Mouse (Mus musculus) heart, postnatal 36 days (tissue): ENCODE measurements at regions not wholly inside any gene's neighbourhood (a gene's known extent, or its start where the extent isn't known, plus 50 kb on each side); places are given as distances from the start of the nearest gene placed in this dataset.

Experiments
- DNase-seq, 2 experiments: peaks; one replicate each; pipeline ENCODE4 v3.0.0; 2021 to 2022
- intact Hi-C: fragments of 180-260 bp; cut with DNase I; formaldehyde crosslinking; loops from one replicate; pipeline ENCODE4 v1.15.1; 2025

GRCm38 (mm10) chr8:86364898-86365297, 215.6 kb downstream of the Abcc12 start:
- DNase-seq, result no peak
- intact Hi-C loops, result no loop called here

GRCm38 (mm10) chr8:86360283-86360682, 220.2 kb downstream of the Abcc12 start:
- intact Hi-C loops, result no loop called here
- no peak for DNase-seq

DNA sequence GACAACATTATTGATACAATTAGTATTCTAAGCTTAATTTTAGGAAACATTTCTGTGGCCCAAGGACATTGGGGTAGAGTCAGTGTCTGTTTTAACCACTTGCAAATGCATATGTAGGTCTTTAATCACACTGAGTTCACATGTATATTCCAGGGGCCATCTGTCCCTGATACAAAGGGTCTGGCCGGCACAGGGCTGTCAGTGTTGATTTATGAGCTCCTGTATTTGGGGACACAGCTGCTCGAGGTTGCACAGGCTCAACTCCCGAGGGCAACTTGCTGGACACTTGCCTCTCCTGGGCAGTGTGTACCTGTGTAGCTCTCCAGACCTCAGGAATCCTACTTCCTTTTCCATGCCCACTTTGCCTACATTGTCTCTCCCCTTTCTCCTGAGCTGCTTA, 221.0 kb downstream of the Abcc12 start:
- intact Hi-C loops, result no loop called here
- no peak for DNase-seq

GRCm38 (mm10) chr8:86353816-86354215, 226.7 kb downstream of the Abcc12 start:
- no peak for DNase-seq
- intact Hi-C loops, result no loop called here

DNA sequence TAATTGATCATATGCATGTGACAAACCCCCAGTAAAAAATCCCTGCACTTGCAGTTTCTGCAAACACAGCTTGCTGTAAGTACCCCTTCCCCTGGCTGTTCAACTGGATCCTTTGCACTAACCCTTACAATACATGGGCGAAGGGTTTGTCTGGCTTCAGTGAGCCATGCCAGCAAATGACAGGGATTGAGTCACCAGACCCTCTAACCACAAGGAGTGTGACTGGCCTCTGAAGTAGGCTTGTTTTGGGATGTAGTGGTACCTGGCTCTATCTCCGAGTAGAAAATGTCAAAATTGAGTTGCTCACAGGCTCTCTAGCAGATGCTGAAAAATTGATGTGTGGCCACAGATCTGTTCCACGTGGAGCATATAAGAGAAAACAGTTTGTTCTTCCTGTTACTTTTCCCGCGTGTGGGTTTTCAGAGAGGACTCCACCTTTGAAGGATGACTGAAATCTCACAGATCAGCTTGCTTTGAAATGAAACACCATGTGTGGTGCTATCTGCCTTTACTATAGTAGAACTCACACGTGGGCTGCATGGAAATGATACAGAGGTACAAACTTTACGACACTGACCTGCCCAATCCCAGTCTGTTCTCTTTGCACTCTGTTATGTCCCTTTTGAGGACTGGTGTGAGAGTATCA, 228.8 kb downstream of the Abcc12 start:
- no peak for DNase-seq
- intact Hi-C loops, result no loop called here

DNA sequence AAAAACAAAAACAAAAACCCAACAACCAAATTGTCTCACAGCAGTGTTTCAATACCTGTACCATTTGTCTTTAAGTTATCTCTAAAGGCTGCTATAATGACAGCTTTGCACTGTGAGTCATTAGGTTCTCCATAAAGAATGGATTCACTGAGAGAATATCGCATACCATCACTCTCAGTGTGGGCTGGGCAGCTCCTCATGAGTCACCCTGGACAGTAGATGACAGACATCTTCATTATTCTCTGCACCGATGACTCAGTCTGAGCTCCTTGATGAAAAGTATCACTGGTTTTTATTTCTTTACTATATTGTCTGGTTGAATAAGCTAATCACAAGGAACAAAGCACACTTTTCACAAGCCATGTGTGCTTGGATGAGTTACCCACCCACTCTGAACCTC, 230.4 kb downstream of the Abcc12 start:
- intact Hi-C loops, result no loop called here
- no peak for DNase-seq

DNA sequence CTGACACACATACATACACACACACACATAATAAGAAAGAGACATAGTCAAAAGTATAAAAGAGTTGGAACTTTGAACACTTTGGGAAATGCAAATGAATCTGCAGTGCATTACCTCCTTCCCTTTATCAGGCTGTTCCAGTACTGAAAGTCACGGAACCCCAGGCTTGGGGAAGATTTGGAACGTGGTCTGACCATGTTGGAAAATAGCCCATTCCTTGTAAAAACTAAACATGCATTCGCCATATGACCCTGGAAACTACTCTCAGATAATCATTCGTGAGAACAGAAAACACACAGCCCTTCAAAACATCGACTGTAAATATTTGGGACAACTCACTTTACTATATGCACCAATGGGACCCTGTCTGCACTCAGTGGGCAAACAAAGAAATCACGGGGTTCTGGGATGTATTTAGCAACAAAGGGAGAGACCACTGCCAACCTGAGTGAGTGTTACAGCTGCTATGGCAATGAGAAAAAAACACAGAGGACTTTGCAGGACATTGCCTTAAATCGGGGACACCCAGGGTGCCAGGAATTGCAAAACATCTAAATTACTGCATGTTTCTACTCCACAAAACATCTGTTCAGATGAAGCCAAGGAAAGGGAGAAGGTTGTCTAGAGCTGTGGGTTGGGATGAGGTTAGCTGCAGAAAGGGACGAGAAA, 238.3 kb downstream of the Abcc12 start:
- DNase-seq, result peak in 1 of 2 experiments; percentile 6
- intact Hi-C loops, result no loop called here

DNA sequence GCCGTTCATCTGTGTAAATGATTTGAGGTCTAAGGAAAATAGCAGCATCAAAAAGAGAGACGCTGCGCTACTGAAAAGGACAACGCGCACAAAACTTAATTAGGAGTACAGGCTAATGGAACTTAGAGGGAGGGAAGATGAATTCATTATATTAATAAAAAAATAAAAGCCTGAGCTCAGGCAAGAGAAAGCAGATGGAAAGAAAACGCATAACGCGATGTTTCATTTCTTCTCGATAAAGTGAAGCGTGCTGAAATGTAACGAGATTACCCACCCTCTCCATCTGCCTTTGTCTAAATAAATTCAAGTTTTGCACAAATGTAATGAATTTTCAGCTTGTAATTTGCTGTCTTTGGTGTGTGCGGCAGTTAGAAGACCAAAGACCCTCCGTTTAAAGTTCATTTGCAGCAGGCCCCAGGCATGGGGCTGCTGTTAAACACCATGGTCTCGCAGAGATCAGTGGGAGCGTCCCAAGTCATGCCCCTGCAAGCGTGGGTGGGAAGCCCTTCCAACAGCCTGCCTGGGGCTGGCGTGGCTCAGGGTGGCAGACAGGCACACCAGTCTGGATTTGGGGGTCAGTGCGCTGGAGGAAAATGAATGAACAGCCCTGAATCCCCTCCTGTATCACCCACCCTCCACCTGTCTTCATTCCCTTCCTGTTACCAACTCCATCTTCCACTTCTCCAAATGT, 241.8 kb downstream of the Abcc12 start:
- intact Hi-C loops, result no loop called here
- DNase-seq, result no peak

DNA sequence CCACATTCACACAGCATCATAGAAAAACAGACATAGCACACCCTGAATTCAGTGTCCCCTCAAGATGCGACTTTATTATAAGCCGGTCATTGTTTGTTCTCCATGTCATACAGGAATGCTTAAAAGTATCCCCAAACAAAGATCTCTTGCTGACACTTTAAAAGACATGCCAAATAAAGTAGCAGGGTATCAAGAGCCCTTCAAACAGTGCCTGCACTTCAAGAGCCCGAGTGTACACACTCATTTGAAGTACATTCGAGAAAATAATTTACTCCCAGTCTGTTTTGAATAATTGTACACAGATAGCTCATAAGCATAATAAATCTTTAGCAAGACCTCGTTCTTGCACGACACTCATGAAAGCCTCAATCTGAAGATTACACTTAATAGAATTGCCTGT, 249.1 kb downstream of the Abcc12 start:
- DNase-seq, result no peak
- intact Hi-C loops, result no loop called here

DNA sequence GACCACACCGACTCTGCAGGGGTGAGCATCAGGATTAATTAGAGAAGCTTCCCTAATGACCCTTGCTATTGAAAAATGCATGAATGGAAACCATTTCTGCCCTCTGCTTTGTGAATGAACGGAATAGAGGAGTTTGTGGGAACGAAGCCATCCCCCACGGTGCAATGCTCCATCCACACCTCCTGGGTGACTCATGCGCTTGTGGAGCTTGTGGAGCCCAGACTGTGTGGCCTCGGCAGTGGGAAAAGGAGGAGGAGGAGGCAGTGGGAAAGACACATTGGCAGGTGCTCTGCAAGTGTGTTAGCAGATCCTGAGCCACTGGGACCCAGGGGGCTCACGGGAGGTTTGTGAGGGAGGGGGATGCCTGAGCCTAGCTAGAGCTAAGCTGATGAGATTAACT, 251.9 kb downstream of the Abcc12 start:
- DNase-seq, result no peak
- intact Hi-C loops, result no loop called here

DNA sequence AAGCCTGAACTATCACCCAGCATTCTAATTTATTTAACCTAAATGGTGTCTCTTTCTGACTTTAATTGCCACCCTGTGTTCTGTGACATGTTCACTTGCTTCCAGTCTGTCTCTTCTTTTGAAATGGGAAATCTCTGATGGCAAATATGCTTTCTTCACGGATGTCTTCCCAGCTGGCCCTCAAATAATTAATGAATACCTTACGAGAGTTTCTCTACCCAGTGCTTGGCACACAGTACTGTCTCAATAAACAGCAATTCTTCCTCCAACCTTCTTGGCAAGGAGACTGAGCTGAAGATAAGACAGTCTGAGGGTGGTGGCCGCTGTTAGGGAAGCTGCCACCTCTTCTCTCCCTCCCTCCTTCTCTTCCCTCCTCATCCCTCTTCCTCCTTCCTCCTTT, 252.5 kb downstream of the Abcc12 start:
- intact Hi-C loops, result no loop called here
- no peak for DNase-seq

DNA sequence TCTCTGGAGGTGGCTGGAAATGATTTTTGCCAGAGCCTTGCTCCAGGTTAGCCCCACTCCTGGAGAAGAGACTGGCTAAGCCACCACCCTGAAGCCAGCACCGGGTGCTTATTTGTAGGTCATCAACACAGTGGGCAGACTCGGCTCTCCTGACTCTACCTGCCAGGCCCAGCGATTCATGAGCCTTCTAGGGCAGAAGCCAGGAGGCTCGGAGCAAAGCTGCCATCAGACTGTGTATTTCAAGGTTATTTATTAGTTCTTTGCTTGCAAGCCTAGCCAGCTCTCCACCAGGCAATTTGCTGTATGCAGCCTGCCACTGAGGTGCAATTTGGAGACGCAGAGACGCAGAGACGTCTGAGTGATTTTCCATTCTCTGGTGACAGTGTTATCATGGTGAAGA, 255.4 kb downstream of the Abcc12 start:
- no peak for DNase-seq
- intact Hi-C loops, result no loop called here

DNA sequence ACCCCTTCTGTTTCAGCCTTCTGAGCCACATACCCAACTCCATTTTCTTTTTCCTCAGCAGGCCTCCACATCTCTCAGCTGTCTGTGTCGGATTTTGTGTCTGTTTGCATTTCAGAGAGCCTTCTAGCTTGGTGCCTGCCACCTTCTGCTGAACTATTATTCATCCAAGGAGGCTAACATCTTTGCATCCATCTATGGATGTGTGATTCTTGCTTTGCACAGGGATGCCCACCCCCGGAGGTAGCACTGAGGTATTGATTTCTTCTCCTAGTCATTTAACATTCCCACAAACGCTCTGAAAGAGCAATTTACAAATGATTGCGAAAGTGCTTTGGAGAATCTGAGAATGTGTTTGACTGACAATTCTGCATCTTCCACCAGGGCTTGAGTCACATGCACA, 255.9 kb downstream of the Abcc12 start:
- intact Hi-C loops, result no loop called here
- DNase-seq, result no peak

- no peak for DNase-seq
- intact Hi-C loops, result no loop called here
Measured at GRCm38 (mm10) chr8:86323823-86324222, 256.7 kb downstream of the Abcc12 start.

DNA sequence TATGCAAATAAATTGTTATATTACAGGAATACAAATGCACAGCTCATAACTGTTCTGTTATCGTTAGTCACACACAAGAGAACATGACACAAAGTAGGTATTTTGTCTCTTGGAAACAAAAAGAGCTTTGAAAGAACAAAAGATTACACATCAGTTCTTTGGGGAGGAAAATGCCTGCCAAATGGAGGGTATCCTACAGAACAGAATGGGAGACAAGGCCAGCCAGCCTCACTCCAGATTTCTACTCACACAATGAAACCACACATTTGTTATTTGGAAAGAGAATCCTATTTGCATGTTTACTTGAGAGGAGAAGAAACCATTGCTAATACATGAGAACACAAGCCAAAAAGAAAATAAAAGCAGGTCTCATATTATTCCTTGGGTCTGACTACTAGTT, 258.0 kb downstream of the Abcc12 start:
- intact Hi-C loops, result no loop called here
- DNase-seq, result no peak

DNA sequence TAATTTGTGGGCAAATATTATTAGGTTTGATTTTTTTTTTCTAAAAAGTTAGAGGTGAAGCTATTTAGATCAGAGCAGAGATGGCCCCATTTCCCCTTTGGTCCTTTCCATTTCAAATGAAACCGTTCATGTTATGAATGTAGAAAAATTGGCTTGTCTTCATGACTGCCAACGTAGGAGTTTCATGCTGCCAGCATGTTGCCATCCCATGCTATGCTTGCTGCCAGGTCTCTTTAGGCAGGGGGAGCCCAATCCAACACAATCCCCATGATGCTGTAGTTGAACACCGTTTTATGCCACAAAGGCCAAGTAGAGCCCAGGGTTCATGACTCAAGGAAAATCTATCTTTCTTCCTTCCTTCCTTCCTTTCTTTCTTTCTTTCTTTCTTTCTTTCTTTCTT, 259.5 kb downstream of the Abcc12 start:
- no peak for DNase-seq
- intact Hi-C loops, result no loop called here

GRCm38 (mm10) chr8:86318531-86318930, 262.0 kb downstream of the Abcc12 start:
- intact Hi-C loops, result no loop called here
- no peak for DNase-seq

GRCm38 (mm10) chr8:86316236-86316635, 264.2 kb downstream of the Abcc12 start:
- intact Hi-C loops, result no loop called here
- no peak for DNase-seq

DNA sequence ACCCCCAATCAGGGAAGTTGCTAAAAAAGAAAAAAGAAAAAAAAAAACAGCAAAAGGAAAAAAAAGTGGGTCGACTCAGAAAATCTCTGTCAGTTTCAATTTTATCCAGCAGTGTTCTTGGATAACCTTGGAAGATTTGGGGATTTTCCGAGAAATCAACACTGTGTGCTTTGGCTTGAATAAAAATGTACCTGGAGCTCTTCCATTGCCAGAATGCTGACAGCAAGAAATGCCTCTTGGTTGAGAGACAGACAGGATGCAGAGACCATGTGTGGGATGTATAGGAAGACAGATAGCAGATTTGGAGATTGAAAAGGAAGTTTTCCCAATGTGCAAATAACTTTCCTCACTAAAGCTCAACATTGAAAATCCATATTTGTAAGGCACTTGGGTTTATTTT, 271.0 kb downstream of the Abcc12 start:
- DNase-seq, result no peak
- intact Hi-C loops, result no loop called here

DNA sequence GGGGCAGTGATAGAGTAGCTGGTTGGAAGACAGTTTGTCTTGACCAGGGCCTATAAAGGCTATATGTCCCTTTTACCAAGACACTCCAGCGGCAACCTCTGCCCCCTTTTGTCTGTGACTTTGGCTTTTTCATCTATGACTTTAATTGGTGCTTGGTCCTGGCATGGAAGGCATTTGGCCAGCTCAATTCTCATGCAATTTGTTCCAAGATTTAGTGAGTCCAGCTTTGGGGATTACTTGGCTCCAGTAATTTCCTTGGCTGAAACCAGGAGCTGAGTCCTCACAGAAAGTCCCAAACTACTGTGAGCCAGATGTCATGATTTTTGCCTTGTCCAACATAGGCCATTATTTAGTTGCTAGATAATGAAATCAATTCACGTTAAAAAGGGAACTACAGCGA, 273.1 kb downstream of the Abcc12 start:
- DNase-seq, result peak in 1 of 2 experiments; percentile 11
- intact Hi-C loops, result no loop called here

DNA sequence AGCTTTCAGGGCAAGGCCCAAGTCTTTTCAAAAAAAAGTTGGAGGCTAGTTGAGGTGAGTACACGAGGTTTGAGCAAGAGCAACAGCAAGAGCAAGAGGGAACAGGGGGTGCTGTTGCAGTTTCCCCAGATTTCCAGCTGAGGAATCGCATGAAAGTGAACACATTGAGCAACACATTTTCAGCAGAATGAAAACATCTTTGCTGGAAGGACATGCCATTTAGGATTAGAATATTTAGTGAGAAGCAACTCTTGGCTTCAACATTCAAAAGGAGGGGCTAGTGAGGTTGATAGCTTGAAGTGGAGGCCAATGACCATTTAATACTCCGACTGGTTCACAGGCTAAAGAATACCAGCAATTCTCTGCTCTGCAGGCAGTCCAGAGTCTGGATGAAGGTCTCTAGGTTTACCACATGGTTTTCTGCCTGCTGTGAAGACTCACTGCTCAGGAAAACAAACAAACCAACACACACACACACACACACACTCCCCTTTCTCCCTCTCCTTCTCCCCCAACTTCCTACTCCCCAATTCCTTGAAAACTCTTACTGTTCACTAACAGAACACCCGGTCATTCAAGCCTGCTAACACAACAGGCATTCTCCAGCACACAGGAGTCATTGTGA, 278.5 kb downstream of the Abcc12 start:
- intact Hi-C loops, result no loop called here
- no peak for DNase-seq
